Mouse (Mus musculus) left cerebral cortex, postnatal 4 days (tissue): Measurements from ENCODE around the gene Six4. TPM values are rescaled to one million over a fixed set of nuclear protein-coding genes. Genes with fewer than 3 reads are reported as not detected.

Experiments
- total RNA-seq, 2 experiments: library from RNA; stranded (reverse); gene quantifications; 2 replicates each; pipeline ENCODE4 v1.2.3; 2021

Gene Six4
- total RNA-seq, 2 experiments from 2014 or later, result 0.34 to 0.38 TPM

Other genes starting within 250 kb of the Six4 start
- under 1 TPM in 1 of 2 experiments, not detected in 1; 0.10 TPM for gene Six6, start 173.6 kb downstream of the Six4 start, total RNA-seq
- 1 to 10 TPM; 5.8 to 7.8 TPM for gene 4930447C04Rik, start 172.7 kb downstream of the Six4 start, total RNA-seq
- under 1 TPM; 0.66 to 0.87 TPM for gene Six1, start 59.6 kb downstream of the Six4 start, total RNA-seq
- gene Mnat1, start 10.3 kb upstream of the Six4 start, total RNA-seq, result 10 to 100 TPM; 15.6 to 16.5 TPM
- 10 to 100 TPM; 13.6 to 16.4 TPM for gene Trmt5, start 173.3 kb upstream of the Six4 start, total RNA-seq
- gene Slc38a6, start 173.3 kb upstream of the Six4 start, total RNA-seq, result 10 to 100 TPM; 16.1 to 18.4 TPM